Mouse (Mus musculus): ENCODE measurements at regions not wholly inside any gene's neighbourhood (a gene's known extent, or its start where the extent isn't known, plus 50 kb on each side); places are given as distances from the start of the nearest gene placed in this dataset.

DNA sequence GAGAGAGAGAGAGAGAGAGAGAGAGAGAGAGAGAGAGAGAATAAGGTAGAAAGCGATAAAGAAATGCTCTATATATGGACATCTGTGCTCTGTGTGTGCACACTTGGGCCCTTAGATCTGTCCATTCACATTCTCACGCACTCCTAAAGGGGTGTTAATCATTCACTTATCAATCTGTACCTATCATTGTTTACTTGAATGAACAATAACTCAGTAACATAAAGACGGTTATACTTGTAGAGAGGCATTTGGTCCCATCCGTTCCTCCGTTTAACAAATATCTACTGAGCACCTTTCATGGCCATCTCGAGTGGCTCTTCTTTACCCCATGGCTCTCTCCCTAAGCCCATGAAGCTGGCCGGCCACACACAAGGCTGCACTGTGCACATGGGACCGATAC is 114.3 kb upstream of the Cpm start:
- no peak for DNase-seq

- no peak for DNase-seq
These were observed 115.3 kb upstream of the Cpm start for GRCm38 (mm10) chr10:117513925-117514546.

GRCm38 (mm10) chr10:117512424-117513257 is 116.7 kb upstream of the Cpm start:
- DNase-seq = no peak

DNA sequence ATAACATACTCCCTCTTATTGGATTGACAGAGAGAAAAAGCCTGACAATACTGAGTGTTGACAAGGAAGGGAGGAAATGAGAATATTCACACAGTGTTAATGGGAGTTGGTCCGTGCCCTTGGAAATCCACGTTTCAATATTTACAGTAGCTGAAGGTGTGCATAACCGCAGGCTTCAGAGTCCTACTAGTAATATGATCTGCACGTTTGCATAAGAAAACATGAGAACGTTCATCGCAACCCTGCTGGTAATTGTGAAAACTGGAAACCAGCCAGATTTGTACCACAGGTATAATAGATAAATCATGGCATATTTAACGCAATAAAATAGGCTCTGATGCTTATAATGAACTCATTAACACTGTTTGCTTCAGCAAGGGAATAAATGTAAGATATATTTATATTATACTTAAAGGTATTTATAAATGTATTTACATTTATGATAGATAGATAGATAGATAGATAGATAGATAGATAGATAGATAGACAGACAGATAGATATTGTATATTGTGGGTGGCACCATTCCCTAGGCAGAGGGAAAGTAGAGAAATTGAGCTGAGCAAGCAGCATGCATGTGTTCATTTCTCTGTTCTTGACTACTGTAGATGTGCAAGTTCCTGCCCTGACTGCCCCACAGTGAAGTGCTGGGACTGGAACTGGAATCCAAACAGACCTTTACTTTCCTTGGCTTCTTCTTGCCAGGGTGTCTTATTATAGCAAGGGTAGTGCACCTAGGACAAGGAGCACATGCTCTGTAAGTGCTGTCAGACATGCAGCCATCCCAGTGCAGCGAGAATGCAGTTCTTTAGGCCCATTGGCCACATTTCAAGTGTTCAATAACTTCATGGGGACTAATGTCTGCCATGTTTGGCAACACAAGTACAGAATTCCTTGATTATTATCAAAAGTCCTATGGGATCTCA is 117.6 kb upstream of the Cpm start:
- no peak for DNase-seq

DNA sequence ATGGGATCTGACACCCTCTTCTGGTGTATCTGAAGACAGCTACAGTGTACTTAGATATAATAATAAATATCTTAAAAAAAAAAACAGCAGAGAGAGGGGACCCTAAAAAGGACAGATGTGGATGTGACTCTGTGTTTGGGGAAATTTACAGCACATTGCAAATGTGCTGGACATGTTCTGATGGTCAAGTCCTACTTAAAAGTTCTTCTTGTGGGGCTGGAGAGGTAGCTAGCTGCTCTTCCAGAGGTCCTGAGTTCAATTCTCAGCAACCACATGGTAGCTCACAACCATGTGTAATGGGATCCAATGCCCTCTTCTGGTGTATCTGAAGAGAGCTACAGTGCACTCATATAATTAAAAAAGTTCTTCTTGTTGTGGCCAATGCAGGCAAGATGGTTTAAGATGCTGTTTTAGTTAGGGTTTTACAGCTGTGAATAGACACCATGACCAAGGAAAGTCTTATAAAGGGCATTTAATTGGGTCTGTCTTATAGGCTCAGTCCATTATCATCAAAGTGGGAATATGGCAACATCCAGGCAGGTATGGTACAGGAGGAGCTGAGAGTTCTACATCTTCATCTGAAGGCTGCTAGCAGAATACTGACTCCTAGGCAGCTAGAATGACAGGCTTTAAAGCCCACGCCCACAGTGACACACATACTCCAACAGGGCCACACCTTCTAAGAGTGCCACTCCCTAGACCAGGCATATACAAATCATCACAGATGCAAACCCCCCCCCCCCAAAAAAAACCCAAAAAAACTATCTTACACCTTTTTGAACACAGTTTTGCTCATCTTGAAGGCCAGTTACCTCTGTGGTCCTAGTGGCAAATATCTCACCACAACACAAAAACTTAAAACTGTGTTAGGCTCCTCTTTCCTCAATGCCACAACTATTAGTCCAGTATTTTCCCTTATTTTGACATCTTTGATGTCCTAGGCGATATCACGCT is 118.5 kb upstream of the Cpm start:
- DNase-seq = no peak

DNA sequence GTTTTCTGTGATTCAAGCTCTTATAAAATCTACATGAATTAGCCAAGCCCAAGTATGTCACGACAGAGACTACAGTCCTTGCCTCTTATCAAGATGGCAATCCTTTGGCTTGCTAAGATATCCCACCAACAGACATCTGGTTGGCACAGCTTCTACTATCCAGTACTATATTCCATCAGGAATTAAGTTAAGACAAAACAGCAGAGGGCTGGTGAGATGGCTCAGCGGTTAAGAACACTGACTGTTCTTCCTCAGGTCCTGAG is 119.1 kb upstream of the Cpm start:
- DNase-seq = no peak

DNA sequence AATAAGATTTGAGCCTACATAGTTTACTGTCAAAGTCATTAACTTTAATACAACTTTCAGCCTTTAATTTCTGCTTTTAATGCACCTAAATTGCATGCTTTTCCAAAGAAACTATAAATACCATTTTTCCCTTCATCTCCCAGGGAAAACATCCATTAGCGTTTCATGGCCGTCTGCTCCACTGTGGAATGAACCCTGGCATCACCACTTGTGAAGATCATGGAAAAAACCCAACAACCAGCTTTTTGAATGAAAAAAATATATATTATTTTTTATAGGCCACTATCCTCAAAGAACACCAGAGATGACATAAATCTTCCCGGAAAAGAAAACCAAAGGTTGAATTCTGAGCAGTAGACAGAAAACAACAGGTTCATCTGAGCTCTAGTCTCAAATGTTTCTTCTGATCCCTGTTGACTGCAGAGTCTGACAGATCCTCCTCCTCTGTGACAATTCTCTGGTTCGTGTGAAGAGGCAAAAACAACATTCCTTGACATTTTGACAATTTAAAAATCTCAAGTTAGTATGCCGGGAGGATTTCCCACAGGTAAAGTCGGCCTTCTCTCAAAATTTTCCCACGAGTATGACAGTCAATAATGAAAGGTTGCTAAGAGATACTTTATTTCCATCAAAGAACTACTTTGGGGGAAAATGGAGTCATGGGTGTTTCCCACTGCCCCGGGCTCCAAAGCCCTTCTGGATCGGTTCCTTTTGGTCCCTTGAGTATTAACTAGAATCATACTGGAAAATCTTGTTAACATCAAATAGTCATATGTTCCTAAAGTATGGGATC is 119.7 kb upstream of the Cpm start:
- no peak for DNase-seq

GRCm38 (mm10) chr10:117506252-117506992 is 122.9 kb upstream of the Cpm start:
- no peak for DNase-seq

- no peak for DNase-seq
These were observed 123.8 kb upstream of the Cpm start for GRCm38 (mm10) chr10:117505529-117505928.

DNA sequence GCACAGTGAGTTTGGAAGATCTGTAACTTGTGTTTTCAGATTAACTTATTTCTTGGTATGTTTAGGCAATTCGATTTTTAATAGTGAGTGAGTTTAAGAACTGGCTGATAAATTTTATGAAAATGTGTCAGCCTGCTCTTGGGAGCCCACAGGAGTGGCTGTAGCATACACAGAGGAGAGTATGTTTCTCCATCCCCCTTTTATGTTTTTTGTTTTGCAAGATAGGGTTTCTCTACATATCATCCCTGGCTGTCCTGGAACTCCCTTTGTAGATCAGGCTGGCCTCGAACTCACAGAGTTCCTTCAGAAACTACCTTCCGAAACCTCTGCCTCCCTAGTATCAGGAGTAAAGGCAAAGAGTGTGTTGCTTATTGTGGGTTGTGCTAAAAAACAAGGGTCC is 124.2 kb upstream of the Cpm start:
- DNase-seq = no peak

- no peak for DNase-seq
These were observed 124.6 kb upstream of the Cpsf6 start for GRCm38 (mm10) chr10:117504267-117504902.

- no peak for DNase-seq
These were observed 123.7 kb upstream of the Cpsf6 start for GRCm38 (mm10) chr10:117503222-117504184.

- no peak for DNase-seq
These were observed 122.9 kb upstream of the Cpsf6 start for GRCm38 (mm10) chr10:117502731-117503130.

DNA sequence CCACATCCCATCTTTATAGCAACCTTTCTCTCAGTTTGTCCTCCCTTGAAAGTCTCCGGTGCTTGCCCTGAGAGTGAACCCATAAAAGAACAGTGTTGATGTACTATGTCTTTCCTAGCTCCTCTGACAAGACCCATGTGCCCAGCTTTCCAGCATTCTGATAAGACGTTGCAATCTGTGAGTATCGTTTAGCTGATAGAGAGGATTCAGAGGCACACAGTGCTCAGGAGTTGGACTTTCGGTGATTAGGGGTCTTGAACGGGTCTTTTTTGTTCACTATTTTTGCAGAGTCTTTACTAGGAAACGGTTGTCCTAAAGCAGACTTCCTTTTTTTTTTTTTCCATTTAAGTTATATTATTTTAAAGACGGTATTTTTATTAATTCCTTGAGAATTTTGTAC is 122.3 kb upstream of the Cpsf6 start:
- no peak for DNase-seq

- no peak for DNase-seq
These were observed 121.6 kb upstream of the Cpsf6 start for GRCm38 (mm10) chr10:117501426-117501825.

DNA sequence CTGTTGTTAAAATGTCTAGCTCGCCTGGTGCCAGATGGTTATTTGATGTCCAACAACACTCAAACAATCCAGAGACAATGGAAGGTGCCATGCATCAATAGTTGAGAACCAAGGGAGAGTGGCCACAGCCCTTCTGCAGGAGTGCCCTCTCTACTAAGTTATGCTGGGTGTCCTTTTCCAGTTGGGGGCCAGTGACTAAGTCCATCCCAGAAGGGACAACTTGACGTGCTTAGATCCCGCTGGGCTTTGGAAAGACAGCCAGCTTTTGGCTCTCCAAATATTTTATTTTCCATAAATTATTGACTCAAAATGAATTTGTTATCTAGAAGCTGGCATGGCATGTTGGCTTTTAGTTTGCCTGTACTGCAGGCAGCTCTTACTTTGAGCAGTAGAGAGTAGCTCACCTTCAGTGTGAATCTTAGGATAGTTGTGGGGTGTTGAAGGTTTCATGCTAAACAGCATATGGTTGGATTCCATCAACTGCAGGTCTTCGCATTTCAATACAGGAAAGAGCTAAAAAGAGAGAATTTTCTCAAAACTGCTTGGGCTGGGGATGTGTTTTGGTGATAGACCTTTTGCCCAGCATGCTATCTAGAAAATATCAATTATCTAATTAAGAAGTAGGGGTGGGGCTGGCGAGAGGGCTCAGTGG is 120.8 kb upstream of the Cpsf6 start:
- no peak for DNase-seq

DNA sequence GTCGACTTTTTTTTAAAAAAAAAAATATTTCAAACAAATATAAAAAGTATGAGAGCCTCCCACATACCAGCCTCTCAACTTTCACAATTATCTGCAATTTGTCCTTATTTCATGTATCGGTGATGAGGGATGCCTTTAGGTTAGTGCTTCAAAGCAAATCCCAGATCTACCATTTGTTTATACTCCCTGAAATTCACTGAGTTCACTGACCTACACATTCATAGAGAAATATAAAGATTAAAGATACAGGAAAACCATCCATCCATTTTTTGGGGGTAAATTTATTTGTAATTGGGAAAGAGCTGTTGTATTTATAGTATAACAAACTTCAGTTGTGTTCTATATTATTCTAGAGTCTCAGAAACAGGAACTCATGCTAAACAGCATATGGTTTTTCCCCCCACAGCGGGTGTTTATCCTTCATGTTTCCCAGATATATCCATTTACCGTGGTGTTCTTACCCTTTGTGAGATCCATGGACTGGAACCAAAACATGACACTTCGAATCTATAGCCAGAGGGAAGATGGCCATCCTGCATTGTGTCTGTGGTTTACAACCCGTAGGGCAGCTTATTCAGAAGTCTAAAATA is 120.1 kb upstream of the Cpsf6 start:
- DNase-seq = no peak
